Mouse (Mus musculus): ENCODE measurements around the gene 4930548H24Rik. TPM values are rescaled to one million over a fixed set of nuclear protein-coding genes. Genes with fewer than 3 reads are reported as not detected.

Gene 4930548H24Rik
- polyA plus RNA-seq (2012; rRNA removed), result not detected in 2 replicates

DNA sequence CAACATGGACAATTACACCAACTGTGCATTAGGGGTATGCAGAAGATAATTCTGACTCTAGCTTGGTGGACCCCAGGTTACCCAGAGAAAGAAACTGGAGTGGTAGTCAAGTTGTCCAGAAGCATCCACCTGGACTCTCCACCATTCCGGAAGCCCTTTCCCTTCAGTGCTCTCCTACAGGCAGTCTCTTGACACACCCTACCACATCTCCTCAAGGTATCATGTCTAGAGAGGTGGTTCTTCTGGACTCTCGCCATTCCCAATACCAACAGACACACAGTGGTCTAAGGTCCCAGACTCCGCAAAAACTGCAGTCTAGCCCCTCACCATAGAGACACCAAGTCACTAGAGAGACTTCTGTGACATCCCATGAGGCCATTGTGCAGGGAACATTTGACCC, at the start of gene 4930548H24Rik:
TSS of gene 4930548H24Rik (plus strand) at position 301 of the 400 bp plus-strand sequence.
- no peak within 1 kb of the TSS for H3K4me3 ChIP-seq (ENCODE audit: extremely low read depth, insufficient read depth, insufficient read length)
- no peak for TF ChIP-seq POLR2A (IDR thresholded peaks at IDR 0.05; ENCODE audit: low read depth, low read length)
- no peak for TF ChIP-seq CTCF (IDR thresholded peaks at IDR 0.05; ENCODE audit: extremely low read depth, insufficient read depth, insufficient read length, insufficient replicate concordance)
- DNase-seq (ENCODE audit: low read depth in 1 of 2, low spot score in 2 of 2), result no peak
- no peaks in the 10 kb centered on the region for H3K27me3 ChIP-seq (ENCODE audit: control insufficient read depth, insufficient read depth, low read length)
- no peak within 1 kb of the TSS for H3K27ac ChIP-seq (ENCODE audit: insufficient read depth, low read length)
- WGBS, result 91% methylated on average over 3 of the region's 3 CpGs
- H3K36me3 ChIP-seq (ENCODE audit: control insufficient read depth, insufficient read depth, low read length), result peaks cover 7% of the 10 kb centered on the region
- no peaks in the 10 kb centered on the region for H3K4me1 ChIP-seq (ENCODE audit: control insufficient read depth, insufficient read depth, insufficient read length)

DNA sequence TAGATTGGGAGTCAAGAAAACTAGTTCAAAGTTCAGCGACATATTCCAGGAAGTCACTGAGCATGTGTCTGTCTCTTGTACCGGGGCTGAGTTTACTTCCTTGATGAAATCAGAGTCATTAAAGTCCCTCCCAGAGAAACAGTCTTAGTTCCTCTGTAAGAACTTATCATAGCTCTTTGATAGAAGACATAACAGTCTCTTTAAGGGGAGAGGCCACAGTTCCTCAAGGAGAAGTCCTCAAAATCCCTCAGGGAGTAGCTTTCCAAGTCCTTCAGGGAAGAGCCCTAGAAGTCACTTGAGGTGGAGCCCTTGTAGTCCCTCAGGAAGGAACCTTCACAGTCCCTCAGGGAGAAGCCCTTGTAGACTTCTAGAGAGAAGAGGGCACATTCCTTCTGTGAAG, 34.2 kb upstream of the 4930548H24Rik start:
- H3K4me1 ChIP-seq (ENCODE audit: control insufficient read depth, insufficient read depth, insufficient read length), result peaks cover 2% of the 10 kb centered on the region; the same call in 1 of the 2 replicates
- no peaks in the 10 kb centered on the region for H3K27me3 ChIP-seq (ENCODE audit: control insufficient read depth, insufficient read depth, low read length)
- no peak overlapping the region for H3K4me3 ChIP-seq (ENCODE audit: extremely low read depth, insufficient read depth, insufficient read length)
- TF ChIP-seq CTCF (IDR thresholded peaks at IDR 0.05; ENCODE audit: extremely low read depth, insufficient read depth, insufficient read length, insufficient replicate concordance) (no peak), POLR2A (IDR thresholded peaks at IDR 0.05; ENCODE audit: low read depth, low read length) (no peak)
- DNase-seq (ENCODE audit: low read depth in 1 of 2, low spot score in 2 of 2), result no peak
- H3K36me3 ChIP-seq (ENCODE audit: control insufficient read depth, insufficient read depth, low read length), result no peaks in the 10 kb centered on the region
- WGBS, result 16% methylated on average over 2 of the region's 2 CpGs
- peak overlapping the region; percentile 62 for H3K27ac ChIP-seq (ENCODE audit: insufficient read depth, low read length)

DNA sequence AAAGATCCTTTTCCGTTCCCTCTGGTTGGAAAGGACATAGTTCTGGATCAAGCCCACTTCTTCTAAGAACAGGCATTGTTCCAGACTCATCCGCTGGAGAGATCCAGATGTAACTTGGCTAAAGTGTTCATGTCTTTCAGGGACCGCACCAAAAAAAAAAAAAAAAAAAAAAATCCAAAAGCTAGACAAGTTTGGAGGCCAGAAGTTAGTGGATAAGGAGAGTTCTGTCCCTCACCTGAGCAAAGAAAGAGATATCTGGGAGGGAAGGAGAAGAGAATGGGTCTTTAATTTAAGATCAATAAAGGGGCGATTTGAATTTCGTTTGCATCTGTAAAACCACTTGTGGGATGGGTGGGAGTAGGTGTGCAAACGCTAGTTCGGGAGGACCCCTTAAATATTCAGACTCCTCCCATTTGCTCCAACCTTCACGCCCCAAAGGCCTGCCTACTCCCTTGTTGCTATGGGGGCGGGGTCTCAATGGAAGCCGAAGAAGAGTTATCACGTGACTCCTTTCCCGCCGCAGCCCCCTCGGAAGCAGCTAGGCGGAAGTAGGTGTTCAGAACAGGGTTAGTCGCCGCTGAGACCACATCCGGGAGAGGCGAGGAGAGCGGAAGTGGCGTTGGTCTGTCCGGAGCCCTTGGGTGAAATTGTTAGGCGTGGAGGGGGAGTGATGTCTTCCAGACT, 33.5 kb upstream of the 4930548H24Rik start, which contains the start of gene Zfp512:
TSS of gene Zfp512 (plus strand) at position 554 of the 684 bp plus-strand sequence.
- Histone ChIP-seq H3K27ac (ENCODE audit: insufficient read depth, low read length) (peak within 1 kb of the TSS; percentile 62), H3K36me3 (ENCODE audit: control insufficient read depth, insufficient read depth, low read length) (no peaks in the 10 kb centered on the region), H3K27me3 (ENCODE audit: control insufficient read depth, insufficient read depth, low read length) (no peaks in the 10 kb centered on the region), H3K4me1 (ENCODE audit: control insufficient read depth, insufficient read depth, insufficient read length) (peaks cover 2% of the 10 kb centered on the region; the same call in 1 of the 2 replicates), H3K4me3 (ENCODE audit: extremely low read depth, insufficient read depth, insufficient read length) (peak within 1 kb of the TSS; percentile 68)
- peak; percentile 89 to 92 for DNase-seq (ENCODE audit: low read depth in 1 of 2, low spot score in 2 of 2)
- TF ChIP-seq POLR2A (IDR thresholded peaks at IDR 0.05; ENCODE audit: low read depth, low read length) (peak; percentile 32), CTCF (IDR thresholded peaks at IDR 0.05; ENCODE audit: extremely low read depth, insufficient read depth, insufficient read length, insufficient replicate concordance) (no peak)
- WGBS, result 10% methylated on average over 23 of the region's 23 CpGs

DNA sequence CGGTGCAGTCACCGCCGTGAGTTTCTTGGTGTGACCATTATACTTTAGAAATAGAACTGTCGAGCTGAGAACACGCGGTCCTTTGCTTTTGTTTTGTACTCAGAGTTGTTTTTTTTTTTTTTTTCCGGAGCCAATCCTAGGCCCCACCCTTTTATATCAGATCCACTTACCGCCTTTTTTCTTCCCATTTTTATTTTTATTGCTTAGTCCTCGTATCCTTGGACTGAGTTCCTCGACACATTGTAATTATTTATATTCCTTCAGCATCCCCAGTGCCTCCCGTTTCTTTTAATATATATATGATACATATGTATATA, 33.0 kb upstream of the 4930548H24Rik start:
- Histone ChIP-seq H3K36me3 (ENCODE audit: control insufficient read depth, insufficient read depth, low read length) (no peaks in the 10 kb centered on the region), H3K4me3 (ENCODE audit: extremely low read depth, insufficient read depth, insufficient read length) (peak overlapping the region; percentile 68), H3K27me3 (ENCODE audit: control insufficient read depth, insufficient read depth, low read length) (no peaks in the 10 kb centered on the region), H3K4me1 (ENCODE audit: control insufficient read depth, insufficient read depth, insufficient read length) (peaks cover 2% of the 10 kb centered on the region; the same call in 1 of the 2 replicates), H3K27ac (ENCODE audit: insufficient read depth, low read length) (peak overlapping the region; percentile 56)
- TF ChIP-seq POLR2A (IDR thresholded peaks at IDR 0.05; ENCODE audit: low read depth, low read length), result no peak
- no peak for TF ChIP-seq CTCF (IDR thresholded peaks at IDR 0.05; ENCODE audit: extremely low read depth, insufficient read depth, insufficient read length, insufficient replicate concordance)
- no peak for DNase-seq (ENCODE audit: low read depth in 1 of 2, low spot score in 2 of 2)
- WGBS, result under 1% methylated on average over 11 of the region's 11 CpGs

DNA sequence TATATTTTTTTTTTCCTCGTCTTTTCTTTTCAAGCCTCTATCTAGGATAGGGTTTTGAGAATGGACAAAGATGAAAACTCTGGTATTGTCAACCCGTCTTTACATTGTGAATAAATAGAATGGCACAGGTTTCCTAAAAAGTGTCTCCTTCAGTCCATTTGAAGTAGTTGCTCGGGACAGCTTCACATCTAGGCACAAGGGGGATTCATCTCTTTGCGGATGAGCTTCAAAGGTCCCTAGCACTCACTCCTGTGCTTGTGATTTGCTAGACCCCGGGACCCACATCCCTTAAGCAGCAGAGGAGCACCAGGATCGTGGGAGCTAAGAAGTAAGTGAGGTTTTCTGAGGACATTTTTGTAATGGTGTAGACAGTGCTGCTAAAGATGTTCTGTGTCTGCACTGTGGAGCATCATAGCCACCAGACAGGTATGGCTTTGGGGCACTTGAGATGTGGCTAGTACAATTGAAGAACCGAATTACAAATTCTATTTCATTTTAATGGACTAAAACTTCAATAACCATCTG, 32.6 kb upstream of the 4930548H24Rik start:
- no peaks in the 10 kb centered on the region for H3K36me3 ChIP-seq (ENCODE audit: control insufficient read depth, insufficient read depth, low read length)
- peak overlapping the region; percentile 37 for H3K27ac ChIP-seq (ENCODE audit: insufficient read depth, low read length)
- TF ChIP-seq CTCF (IDR thresholded peaks at IDR 0.05; ENCODE audit: extremely low read depth, insufficient read depth, insufficient read length, insufficient replicate concordance) (no peak), POLR2A (IDR thresholded peaks at IDR 0.05; ENCODE audit: low read depth, low read length) (no peak)
- no peak for DNase-seq (ENCODE audit: low read depth in 1 of 2, low spot score in 2 of 2)
- 7% methylated on average over 7 of the region's 7 CpGs for WGBS
- no peaks in the 10 kb centered on the region for H3K27me3 ChIP-seq (ENCODE audit: control insufficient read depth, insufficient read depth, low read length)
- peaks cover 2% of the 10 kb centered on the region; the same call in 1 of the 2 replicates for H3K4me1 ChIP-seq (ENCODE audit: control insufficient read depth, insufficient read depth, insufficient read length)
- H3K4me3 ChIP-seq (ENCODE audit: extremely low read depth, insufficient read depth, insufficient read length), result peak overlapping the region; percentile 38; the same call in 1 of the 2 replicates

DNA sequence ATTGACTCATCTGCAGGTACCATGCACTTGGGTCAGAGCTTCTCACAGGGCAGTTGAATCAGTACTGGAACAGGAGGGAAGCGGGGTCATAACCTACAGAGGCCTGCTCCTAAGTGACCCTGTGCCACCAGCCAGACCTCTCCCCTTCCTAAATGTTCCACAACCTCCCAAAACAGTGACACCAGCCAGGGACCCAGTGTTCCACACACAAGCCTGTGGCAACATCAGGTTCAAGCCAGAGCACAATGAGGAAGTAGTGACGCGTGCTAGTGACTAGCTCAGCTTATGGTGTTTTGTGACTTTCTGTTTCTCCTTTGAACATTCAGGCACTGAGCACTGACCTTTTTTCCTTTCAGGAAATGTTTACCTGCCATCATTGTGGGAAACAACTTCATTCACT, 17.7 kb upstream of the 4930548H24Rik start:
- no peaks in the 10 kb centered on the region for H3K4me1 ChIP-seq (ENCODE audit: control insufficient read depth, insufficient read depth, insufficient read length)
- 77% methylated on average over 3 of the region's 3 CpGs for whole genome bisulfite sequencing
- H3K27ac ChIP-seq (ENCODE audit: insufficient read depth, low read length), result no peak overlapping the region
- TF ChIP-seq CTCF (IDR thresholded peaks at IDR 0.05; ENCODE audit: extremely low read depth, insufficient read depth, insufficient read length, insufficient replicate concordance), result no peak
- TF ChIP-seq POLR2A (IDR thresholded peaks at IDR 0.05; ENCODE audit: low read depth, low read length), result no peak
- no peak for DNase-seq (ENCODE audit: low read depth in 1 of 2, low spot score in 2 of 2)
- H3K4me3 ChIP-seq (ENCODE audit: extremely low read depth, insufficient read depth, insufficient read length), result no peak overlapping the region
- H3K36me3 ChIP-seq (ENCODE audit: control insufficient read depth, insufficient read depth, low read length), result peaks cover 17% of the 10 kb centered on the region
- no peaks in the 10 kb centered on the region for H3K27me3 ChIP-seq (ENCODE audit: control insufficient read depth, insufficient read depth, low read length)

DNA sequence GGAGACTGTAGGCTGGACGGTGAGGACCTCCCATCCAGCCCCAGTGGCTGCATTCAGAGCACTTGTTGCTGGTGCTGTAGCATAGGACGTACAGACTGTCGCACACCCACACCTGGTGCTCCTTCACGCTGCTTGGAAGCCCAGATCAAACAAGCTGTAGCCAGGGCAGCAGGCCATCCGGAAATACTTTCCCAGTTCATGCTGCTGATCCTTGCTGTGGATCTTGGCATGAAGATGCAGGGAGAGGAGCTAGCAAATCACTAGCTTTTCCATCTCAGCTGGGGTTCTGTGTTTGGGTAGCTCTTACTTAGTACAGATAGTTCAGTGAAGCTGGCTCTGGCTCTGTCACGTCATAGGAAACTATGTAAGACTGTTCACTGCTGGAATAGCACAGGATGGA, 15.8 kb upstream of the 4930548H24Rik start:
- no peak for TF ChIP-seq POLR2A (IDR thresholded peaks at IDR 0.05; ENCODE audit: low read depth, low read length)
- TF ChIP-seq CTCF (IDR thresholded peaks at IDR 0.05; ENCODE audit: extremely low read depth, insufficient read depth, insufficient read length, insufficient replicate concordance), result no peak
- Histone ChIP-seq H3K27ac (ENCODE audit: insufficient read depth, low read length) (no peak overlapping the region), H3K36me3 (ENCODE audit: control insufficient read depth, insufficient read depth, low read length) (peaks cover 29% of the 10 kb centered on the region), H3K4me1 (ENCODE audit: control insufficient read depth, insufficient read depth, insufficient read length) (no peaks in the 10 kb centered on the region), H3K27me3 (ENCODE audit: control insufficient read depth, insufficient read depth, low read length) (no peaks in the 10 kb centered on the region), H3K4me3 (ENCODE audit: extremely low read depth, insufficient read depth, insufficient read length) (no peak overlapping the region)
- DNase-seq (ENCODE audit: low read depth in 1 of 2, low spot score in 2 of 2), result no peak
- WGBS, result 95% methylated on average over 6 of the region's 6 CpGs
